Mouse (Mus musculus): ENCODE data around the gene Mia2. TPM values are rescaled to one million over a fixed set of nuclear protein-coding genes. Genes with fewer than 3 reads are reported as not detected.
A peak's percentile ranks its signal among the peaks of the same experiment; 100 is the strongest.

Gene Mia2
- polyA plus RNA-seq, 1 experiment from 2014 or later, result 43.1 TPM

GRCm38 (mm10) chr12:59132462-59132861, 36.9 kb downstream of the Mia2 start:
- no peak overlapping the region for H3K27ac ChIP-seq (ENCODE audit: low read depth, low read length)
- no peaks in the 10 kb centered on the region for H3K36me3 ChIP-seq (ENCODE audit: control insufficient read depth, insufficient read depth, low read length)
- no peaks in the 10 kb centered on the region for H3K27me3 ChIP-seq (ENCODE audit: control insufficient read depth, insufficient read depth, low read length)
- peaks cover 13% of the 10 kb centered on the region for H3K4me1 ChIP-seq (ENCODE audit: control insufficient read depth, insufficient read depth, low read length)
- 48% methylated on average over 3 of the region's 3 CpGs for WGBS (ENCODE audit: insufficient replicate concordance)
- H3K9me3 ChIP-seq (replicated peaks; ENCODE audit: control insufficient read depth, low read length), result no peaks in the 10 kb centered on the region
- peak overlapping the region; percentile 85 for H3K4me2 ChIP-seq
- H3K9ac ChIP-seq (ENCODE audit: low read depth, low read length), result 0 out of 2 replicates have a peak overlapping the region, but pooled peaks have one; percentile 1
- no peak for ATAC-seq (replicated peaks; ENCODE audit: insufficient number of reproducible peaks, low FRiP score, low TSS enrichment)
- peak overlapping the region; percentile 87 for H3K4me3 ChIP-seq (ENCODE audit: low read depth, low read length)

GRCm38 (mm10) chr12:59132940-59133339, 37.3 kb downstream of the Mia2 start:
- no peak overlapping the region for H3K4me3 ChIP-seq (ENCODE audit: low read depth, low read length)
- H3K27me3 ChIP-seq (ENCODE audit: control insufficient read depth, insufficient read depth, low read length), result no peaks in the 10 kb centered on the region
- no peak overlapping the region for H3K9ac ChIP-seq (ENCODE audit: low read depth, low read length)
- no peaks in the 10 kb centered on the region for H3K9me3 ChIP-seq (replicated peaks; ENCODE audit: control insufficient read depth, low read length)
- no peak overlapping the region for H3K27ac ChIP-seq (ENCODE audit: low read depth, low read length)
- ATAC-seq (replicated peaks; ENCODE audit: insufficient number of reproducible peaks, low FRiP score, low TSS enrichment), result no peak
- 80% methylated on average over 7 of the region's 7 CpGs for WGBS (ENCODE audit: insufficient replicate concordance)
- no peaks in the 10 kb centered on the region for H3K36me3 ChIP-seq (ENCODE audit: control insufficient read depth, insufficient read depth, low read length)
- no peak overlapping the region; the same call in 1 of the 2 replicates for H3K4me2 ChIP-seq
- peaks cover 13% of the 10 kb centered on the region for H3K4me1 ChIP-seq (ENCODE audit: control insufficient read depth, insufficient read depth, low read length)

- no peaks in the 10 kb centered on the region for H3K27me3 ChIP-seq (ENCODE audit: control insufficient read depth, insufficient read depth, low read length)
- H3K9me3 ChIP-seq (replicated peaks; ENCODE audit: control insufficient read depth, low read length), result no peaks in the 10 kb centered on the region
- H3K36me3 ChIP-seq (ENCODE audit: control insufficient read depth, insufficient read depth, low read length), result no peaks in the 10 kb centered on the region
- no peak overlapping the region for H3K9ac ChIP-seq (ENCODE audit: low read depth, low read length)
- no peak overlapping the region for H3K4me3 ChIP-seq (ENCODE audit: low read depth, low read length)
- H3K4me1 ChIP-seq (ENCODE audit: control insufficient read depth, insufficient read depth, low read length), result peaks cover 13% of the 10 kb centered on the region
- WGBS (ENCODE audit: insufficient replicate concordance), result 79% methylated on average over 10 of the region's 10 CpGs
- ATAC-seq (replicated peaks; ENCODE audit: insufficient number of reproducible peaks, low FRiP score, low TSS enrichment), result no peak
- no peak overlapping the region for H3K4me2 ChIP-seq
- no peak overlapping the region for H3K27ac ChIP-seq (ENCODE audit: low read depth, low read length)
Measured at GRCm38 (mm10) chr12:59133437-59133999, 37.9 kb downstream of the Mia2 start.

DNA sequence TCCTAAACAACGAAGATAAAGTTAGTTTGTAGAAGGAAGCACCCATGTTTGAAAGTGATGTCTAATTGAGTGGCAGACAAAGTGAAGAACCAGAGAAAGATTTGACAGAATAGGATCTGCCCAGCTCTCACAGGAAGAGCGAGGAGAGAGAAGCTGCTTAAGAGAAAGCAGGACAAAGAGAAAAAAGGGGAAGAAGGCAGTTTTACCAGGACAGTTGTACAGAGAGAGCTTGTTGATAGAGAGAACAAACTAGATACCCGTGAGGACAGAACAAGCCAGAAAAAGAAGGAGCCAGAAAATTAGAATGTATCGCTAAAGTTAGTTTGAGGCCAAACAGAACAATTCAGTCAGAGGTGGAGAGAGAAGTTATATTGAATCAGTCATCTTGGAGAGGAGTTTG, 39.5 kb downstream of the Mia2 start:
- Histone ChIP-seq H3K4me1 (ENCODE audit: control insufficient read depth, insufficient read depth, low read length) (peaks cover 10% of the 10 kb centered on the region), H3K27ac (ENCODE audit: low read depth, low read length) (no peak overlapping the region), H3K9me3 (replicated peaks; ENCODE audit: control insufficient read depth, low read length) (no peaks in the 10 kb centered on the region), H3K36me3 (ENCODE audit: control insufficient read depth, insufficient read depth, low read length) (peaks cover 11% of the 10 kb centered on the region), H3K27me3 (ENCODE audit: control insufficient read depth, insufficient read depth, low read length) (no peaks in the 10 kb centered on the region), H3K4me2 (no peak overlapping the region), H3K4me3 (ENCODE audit: low read depth, low read length) (no peak overlapping the region), H3K9ac (ENCODE audit: low read depth, low read length) (no peak overlapping the region)
- no peak for ATAC-seq (replicated peaks; ENCODE audit: insufficient number of reproducible peaks, low FRiP score, low TSS enrichment)
- 91% methylated on average over 4 of the region's 4 CpGs for WGBS (ENCODE audit: insufficient replicate concordance)

GRCm38 (mm10) chr12:59135533-59136300, 40.1 kb downstream of the Mia2 start:
- Histone ChIP-seq H3K4me2 (no peak overlapping the region), H3K27ac (ENCODE audit: low read depth, low read length) (no peak overlapping the region), H3K9me3 (replicated peaks; ENCODE audit: control insufficient read depth, low read length) (no peaks in the 10 kb centered on the region), H3K27me3 (ENCODE audit: control insufficient read depth, insufficient read depth, low read length) (no peaks in the 10 kb centered on the region), H3K36me3 (ENCODE audit: control insufficient read depth, insufficient read depth, low read length) (peaks cover 11% of the 10 kb centered on the region), H3K4me3 (ENCODE audit: low read depth, low read length) (no peak overlapping the region), H3K4me1 (ENCODE audit: control insufficient read depth, insufficient read depth, low read length) (peaks cover 7% of the 10 kb centered on the region), H3K9ac (ENCODE audit: low read depth, low read length) (no peak overlapping the region)
- 70% methylated on average over 13 of the region's 13 CpGs for WGBS (ENCODE audit: insufficient replicate concordance)
- ATAC-seq (replicated peaks; ENCODE audit: insufficient number of reproducible peaks, low FRiP score, low TSS enrichment), result no peak

GRCm38 (mm10) chr12:59137031-59137430, 41.4 kb downstream of the Mia2 start:
- H3K4me2 ChIP-seq, result no peak overlapping the region

GRCm38 (mm10) chr12:59139372-59139771, 43.8 kb downstream of the Mia2 start:
- Histone ChIP-seq H3K4me2 (no peak overlapping the region), H3K9me3 (replicated peaks; ENCODE audit: control insufficient read depth, low read length) (no peaks in the 10 kb centered on the region), H3K36me3 (ENCODE audit: control insufficient read depth, insufficient read depth, low read length) (peaks cover 15% of the 10 kb centered on the region), H3K4me1 (ENCODE audit: control insufficient read depth, insufficient read depth, low read length) (no peaks in the 10 kb centered on the region), H3K27ac (ENCODE audit: low read depth, low read length) (no peak overlapping the region), H3K27me3 (ENCODE audit: control insufficient read depth, insufficient read depth, low read length) (no peaks in the 10 kb centered on the region), H3K9ac (ENCODE audit: low read depth, low read length) (no peak overlapping the region), H3K4me3 (ENCODE audit: low read depth, low read length) (no peak overlapping the region)
- WGBS (ENCODE audit: insufficient replicate concordance), result 84% methylated on average over 2 of the region's 2 CpGs
- ATAC-seq (replicated peaks; ENCODE audit: insufficient number of reproducible peaks, low FRiP score, low TSS enrichment), result no peak

More at GRCm38 (mm10) chr12:59137031-59137430, 41.4 kb downstream of the Mia2 start:
- peaks cover 11% of the 10 kb centered on the region for H3K36me3 ChIP-seq (ENCODE audit: control insufficient read depth, insufficient read depth, low read length)
- ATAC-seq (replicated peaks; ENCODE audit: insufficient number of reproducible peaks, low FRiP score, low TSS enrichment), result no peak
- 87% methylated on average over 6 of the region's 6 CpGs for WGBS (ENCODE audit: insufficient replicate concordance)
- H3K4me1 ChIP-seq (ENCODE audit: control insufficient read depth, insufficient read depth, low read length), result peaks cover 7% of the 10 kb centered on the region
- no peaks in the 10 kb centered on the region for H3K9me3 ChIP-seq (replicated peaks; ENCODE audit: control insufficient read depth, low read length)
- H3K4me3 ChIP-seq (ENCODE audit: low read depth, low read length), result no peak overlapping the region
- H3K27me3 ChIP-seq (ENCODE audit: control insufficient read depth, insufficient read depth, low read length), result no peaks in the 10 kb centered on the region
- no peak overlapping the region for H3K9ac ChIP-seq (ENCODE audit: low read depth, low read length)
- no peak overlapping the region for H3K27ac ChIP-seq (ENCODE audit: low read depth, low read length)

DNA sequence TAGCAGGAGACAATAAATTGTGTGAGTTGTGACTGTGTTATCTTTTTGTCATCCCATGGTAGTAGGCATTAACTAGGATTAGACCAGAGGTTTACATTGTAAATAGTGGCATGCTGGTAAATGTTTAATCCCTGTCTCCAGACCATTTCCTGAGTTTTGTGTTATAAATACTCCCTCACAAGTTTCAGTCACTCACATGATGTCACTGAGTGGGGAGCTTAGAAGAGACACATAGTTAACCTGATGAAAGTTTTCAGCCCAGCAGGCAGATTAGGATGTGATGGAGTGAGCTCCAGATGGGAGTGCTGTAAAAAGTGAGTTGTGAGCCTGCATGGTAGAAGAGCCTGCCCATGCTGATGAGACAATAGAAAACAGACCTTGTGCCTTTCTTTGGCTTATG, 49.5 kb downstream of the Mia2 start:
- no peaks in the 10 kb centered on the region for H3K27me3 ChIP-seq (ENCODE audit: control insufficient read depth, insufficient read depth, low read length)

GRCm38 (mm10) chr12:59149691-59150090, 54.1 kb downstream of the Mia2 start:
- Histone ChIP-seq H3K27ac (ENCODE audit: low read depth, low read length) (no peak overlapping the region), H3K36me3 (ENCODE audit: control insufficient read depth, insufficient read depth, low read length) (peaks cover 25% of the 10 kb centered on the region), H3K4me3 (ENCODE audit: low read depth, low read length) (no peak overlapping the region), H3K9me3 (replicated peaks; ENCODE audit: control insufficient read depth, low read length) (no peaks in the 10 kb centered on the region), H3K9ac (ENCODE audit: low read depth, low read length) (no peak overlapping the region), H3K4me2 (no peak overlapping the region), H3K27me3 (ENCODE audit: control insufficient read depth, insufficient read depth, low read length) (no peaks in the 10 kb centered on the region), H3K4me1 (ENCODE audit: control insufficient read depth, insufficient read depth, low read length) (no peaks in the 10 kb centered on the region)
- no peak for ATAC-seq (replicated peaks; ENCODE audit: insufficient number of reproducible peaks, low FRiP score, low TSS enrichment)
- 89% methylated on average over 4 of the region's 4 CpGs for WGBS (ENCODE audit: insufficient replicate concordance)

More for the DNA sequence above, 49.5 kb downstream of the Mia2 start:
- H3K4me3 ChIP-seq (ENCODE audit: low read depth, low read length), result no peak overlapping the region
- no peak overlapping the region for H3K27ac ChIP-seq (ENCODE audit: low read depth, low read length)
- no peaks in the 10 kb centered on the region for H3K4me1 ChIP-seq (ENCODE audit: control insufficient read depth, insufficient read depth, low read length)
- H3K9me3 ChIP-seq (replicated peaks; ENCODE audit: control insufficient read depth, low read length), result no peaks in the 10 kb centered on the region
- ATAC-seq (replicated peaks; ENCODE audit: insufficient number of reproducible peaks, low FRiP score, low TSS enrichment), result no peak
- H3K9ac ChIP-seq (ENCODE audit: low read depth, low read length), result no peak overlapping the region
- no peak overlapping the region for H3K4me2 ChIP-seq
- peaks cover 22% of the 10 kb centered on the region for H3K36me3 ChIP-seq (ENCODE audit: control insufficient read depth, insufficient read depth, low read length)

Data from heart, embryonic 11.5 days (tissue).